Mouse (Mus musculus): ENCODE measurements around the gene Chst5.

The Chst5 gene

DNA sequence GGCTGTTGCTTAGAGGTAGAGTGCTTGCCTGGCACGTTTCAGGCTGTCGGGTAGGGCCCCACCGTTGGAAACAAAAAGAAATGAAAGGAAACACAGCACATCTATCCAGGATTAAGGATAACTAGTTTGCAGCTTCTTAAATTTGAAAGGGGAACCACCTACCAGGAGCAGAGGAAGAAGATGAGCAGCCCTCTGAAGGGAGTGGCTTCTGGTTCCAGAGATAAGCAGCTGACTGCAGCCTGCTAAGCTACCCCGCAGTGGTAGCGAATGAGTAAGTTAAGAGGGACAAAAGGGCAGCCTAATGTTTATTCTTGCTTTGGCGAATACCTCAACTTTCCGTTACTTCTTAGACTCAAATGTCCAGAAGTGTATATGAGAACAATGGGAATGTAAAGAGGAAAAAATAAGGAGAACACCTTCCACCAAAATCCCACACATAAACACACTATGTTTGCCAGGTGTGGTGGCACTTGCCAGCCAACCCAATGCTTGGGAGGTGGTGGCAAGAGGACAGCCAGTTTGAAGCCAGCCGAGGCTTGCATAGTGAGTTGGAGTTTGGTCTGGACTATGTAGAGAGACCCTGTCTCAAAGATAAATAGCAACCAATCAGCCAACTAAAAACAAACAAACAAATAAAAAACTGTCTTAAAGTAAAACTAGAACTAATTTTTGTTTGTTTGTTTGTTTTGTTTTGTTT is 19.5 kb upstream of the Chst5 start:
- DNase-seq (ENCODE audit: low spot score), result no peak

DNA sequence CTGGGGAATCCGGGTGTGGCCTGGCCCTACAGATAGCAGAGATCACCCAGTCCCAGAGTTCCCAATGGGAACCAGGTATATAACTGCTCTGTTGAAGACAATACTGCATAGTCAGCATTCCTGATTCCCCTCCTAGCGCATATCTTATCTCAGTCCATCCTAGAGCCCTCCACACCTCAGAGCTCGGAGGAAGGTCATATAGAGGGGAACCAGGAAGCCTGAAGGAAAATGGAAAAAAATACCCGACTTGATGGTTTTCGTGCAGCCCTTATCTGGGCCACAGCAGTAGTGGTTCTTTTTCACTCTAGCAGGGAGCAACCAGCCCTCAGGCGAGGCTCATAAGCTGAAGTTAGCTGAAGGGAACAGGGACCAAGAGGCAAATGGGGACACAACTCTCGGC is 14.7 kb upstream of the Chst5 start:
- DNase-seq (ENCODE audit: low spot score), result no peak

DNA sequence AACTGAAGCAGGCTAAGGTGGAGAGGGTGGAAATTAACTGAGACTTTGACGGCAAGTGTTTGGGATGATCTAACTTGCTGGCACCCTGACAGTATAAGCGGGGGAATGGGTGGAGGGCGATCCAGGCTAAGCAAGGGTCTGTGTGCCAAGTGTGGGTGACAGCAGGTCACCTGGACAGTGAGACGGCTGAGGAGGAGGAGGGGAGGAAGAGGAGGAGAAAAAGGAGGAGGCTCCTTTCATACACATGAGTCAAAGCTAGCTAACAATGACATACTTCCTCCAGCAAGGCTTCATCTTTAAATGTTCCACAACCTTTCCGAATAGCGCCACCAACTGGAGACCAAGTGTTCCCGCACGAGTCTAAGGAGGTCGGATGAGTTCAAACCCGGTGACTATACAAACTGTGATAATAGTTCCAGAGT is 13.1 kb upstream of the Chst5 start:
- DNase-seq (ENCODE audit: low spot score), result peak; percentile 46

DNA sequence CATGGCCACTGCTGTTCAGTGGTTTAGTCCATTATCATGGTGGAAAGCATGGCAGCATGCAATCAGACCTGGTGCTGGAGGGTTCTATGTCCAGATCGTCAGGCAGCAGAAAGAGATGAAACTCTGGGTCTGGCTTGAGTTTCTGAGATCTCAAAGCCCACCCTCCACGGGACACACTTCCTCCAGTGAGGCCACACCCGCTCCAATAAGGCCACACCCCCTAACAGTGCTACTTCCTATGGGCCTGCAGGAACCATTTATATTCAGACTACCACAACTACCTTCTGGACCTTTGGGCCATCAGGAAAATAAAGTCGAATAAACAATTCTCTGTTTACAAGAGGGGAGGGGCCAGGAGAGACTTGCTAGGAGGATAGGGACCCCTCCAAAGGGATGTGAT is 10.7 kb upstream of the Chst5 start:
- no peak for DNase-seq (ENCODE audit: low spot score)

GRCm38 (mm10) chr8:111919663-111920062 is 9.4 kb upstream of the Chst5 start:
- DNase-seq (ENCODE audit: low spot score), result no peak

- no peak for DNase-seq (ENCODE audit: low spot score)
Observed at GRCm38 (mm10) chr8:111912860-111913432, 2.7 kb upstream of the Chst5 start.

DNA sequence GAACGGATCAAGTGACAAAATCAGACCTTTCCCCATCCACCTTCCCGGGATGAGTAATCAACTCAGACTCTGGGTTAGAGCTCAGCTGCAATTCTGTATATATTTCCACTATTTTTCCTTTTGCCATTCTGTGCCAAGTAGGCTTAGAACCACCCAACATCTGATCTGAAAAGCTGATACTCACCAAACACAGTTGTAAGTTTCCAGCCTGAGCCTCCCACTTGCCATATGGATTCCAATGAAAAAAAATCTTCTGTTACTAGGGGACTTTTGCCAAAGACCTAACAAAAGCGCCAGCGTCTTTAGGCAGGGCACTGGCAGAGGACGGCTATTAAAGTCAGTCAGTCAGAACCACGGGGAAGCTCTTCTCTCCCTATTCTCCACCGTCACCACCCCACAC is 1.3 kb upstream of the Chst5 start:
- DNase-seq (ENCODE audit: low spot score), result no peak

DNA sequence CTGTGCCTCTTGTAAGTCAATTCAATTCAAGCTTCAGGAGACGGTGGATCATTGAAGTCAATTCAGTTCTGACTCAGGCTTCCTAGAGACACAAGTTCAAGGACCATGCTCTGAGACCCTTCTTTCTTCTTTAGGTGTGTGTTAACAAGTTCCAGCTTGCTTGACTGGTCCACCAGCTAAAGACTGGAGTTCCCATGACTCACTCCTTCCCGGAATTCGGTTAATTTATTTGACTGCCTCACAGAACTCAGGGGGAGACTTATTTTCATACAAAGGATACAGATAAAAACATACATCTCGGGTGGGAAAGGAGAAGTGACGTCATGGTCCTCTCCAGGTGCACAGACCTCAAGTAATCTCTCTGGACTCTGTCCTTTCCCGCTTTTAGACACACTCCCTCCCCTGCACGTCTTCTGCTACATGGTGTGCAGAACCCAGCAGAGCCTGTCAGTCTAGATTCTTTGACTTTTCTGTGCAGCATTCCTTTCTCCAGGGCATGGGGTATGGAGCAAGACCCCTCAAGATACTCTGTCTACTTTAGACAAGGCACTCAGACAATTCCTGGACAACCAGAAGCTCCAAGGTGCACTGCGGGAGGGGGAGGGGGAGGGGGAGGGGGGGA is 4.6 kb downstream of the Chst5 start:
- no peak for DNase-seq (ENCODE audit: low spot score)

DNA sequence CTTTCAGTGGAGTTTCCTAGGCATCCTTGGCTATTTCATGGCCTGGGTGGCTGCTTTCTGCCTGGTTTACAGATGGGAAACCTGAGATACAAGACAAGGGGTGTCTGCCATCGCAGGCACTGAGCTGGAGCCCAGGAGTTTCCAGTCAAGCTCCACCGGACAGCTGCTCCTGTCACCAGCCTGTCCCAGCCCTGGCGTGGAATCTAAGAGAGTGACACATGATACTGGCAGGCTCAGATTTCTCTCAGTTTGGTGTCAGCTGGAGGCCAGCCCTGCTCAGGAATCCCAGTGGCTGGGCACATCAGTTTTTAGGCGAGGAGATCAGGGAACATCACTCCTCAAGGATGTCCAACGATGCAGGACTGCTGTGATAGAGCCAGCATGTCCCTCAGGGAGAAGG is 8.2 kb downstream of the Chst5 start:
- no peak for DNase-seq (ENCODE audit: low spot score)

- DNase-seq (ENCODE audit: low spot score), result no peak
Observed at GRCm38 (mm10) chr8:111898586-111898985, 11.7 kb downstream of the Chst5 start.

DNA sequence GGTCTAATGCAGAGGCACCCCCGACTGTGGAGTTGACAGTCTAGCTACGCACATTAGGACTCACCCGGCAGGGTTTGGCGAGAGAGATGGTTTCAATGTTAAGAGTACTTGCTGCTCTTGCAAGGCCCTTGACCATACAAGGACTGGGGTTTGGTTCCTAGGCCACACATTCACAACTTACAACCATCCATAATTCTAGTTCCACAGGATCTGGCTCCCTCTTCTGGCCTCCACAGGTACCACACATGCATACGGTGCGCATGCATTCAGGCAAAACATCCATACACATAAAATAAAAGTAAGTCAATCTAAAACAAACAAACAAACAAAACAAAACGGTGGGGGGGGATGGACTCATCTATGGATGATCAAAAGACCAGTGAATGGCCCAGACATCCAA is 15.3 kb downstream of the Chst5 start:
- no peak for DNase-seq (ENCODE audit: low spot score)

- DNase-seq (ENCODE audit: low spot score), result no peak
Observed at GRCm38 (mm10) chr8:111892615-111893014, 17.6 kb downstream of the Chst5 start.

GRCm38 (mm10) chr8:111891983-111892382 is 18.3 kb downstream of the Chst5 start:
- DNase-seq (ENCODE audit: low spot score), result no peak

DNA sequence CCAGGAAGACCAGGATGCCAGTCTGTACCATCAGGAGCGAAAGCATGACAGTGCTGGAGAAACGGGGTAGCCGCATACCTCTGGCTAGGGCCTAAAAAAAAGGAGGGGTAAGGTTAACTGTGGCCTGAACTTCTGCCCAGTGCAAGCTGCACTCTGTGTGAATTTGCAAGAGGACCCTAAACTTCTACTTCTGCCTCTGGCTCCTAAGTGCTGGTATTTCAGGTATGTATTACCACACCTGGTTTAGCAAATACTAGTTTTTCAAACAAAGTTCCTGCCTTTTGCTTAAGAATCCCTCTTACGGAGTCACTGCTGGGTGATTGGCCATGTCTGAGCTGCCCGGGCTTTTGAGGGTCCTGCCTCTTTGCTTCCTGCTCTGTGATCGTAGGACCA is 19.3 kb downstream of the Chst5 start:
- no peak for DNase-seq (ENCODE audit: low spot score)

- no peak for DNase-seq (ENCODE audit: low spot score)
Observed at GRCm38 (mm10) chr8:111889931-111890910, 20.0 kb downstream of the Chst5 start.

DNA sequence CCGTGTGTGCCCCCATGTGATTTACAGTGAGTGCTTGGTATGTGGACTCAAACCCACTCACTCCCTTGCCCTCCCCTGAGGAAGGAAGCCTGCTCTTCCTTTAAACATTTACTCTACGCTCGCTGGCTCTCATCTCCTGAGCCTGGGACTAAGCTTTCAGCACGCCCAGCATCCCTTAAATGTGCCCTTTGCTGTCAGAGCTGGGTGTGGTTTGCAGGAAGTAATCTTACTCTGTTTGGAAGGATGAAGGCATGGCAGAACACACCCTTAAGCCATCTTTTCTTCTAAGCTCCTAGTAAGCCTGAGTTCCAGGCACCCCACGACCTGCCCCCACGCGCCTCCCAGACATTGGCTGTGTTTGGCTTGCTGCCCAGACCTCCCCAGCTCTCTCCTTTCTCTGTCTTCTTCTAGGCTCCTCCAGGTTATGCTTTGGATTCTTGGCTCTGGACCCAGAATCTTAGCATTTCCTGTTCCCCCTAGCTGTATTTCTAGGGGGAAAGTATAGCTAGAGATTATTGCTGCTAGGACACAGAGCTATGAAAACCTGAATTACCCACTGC is 22.1 kb downstream of the Chst5 start:
- DNase-seq (ENCODE audit: low spot score), result no peak

GRCm38 (mm10) chr8:111887479-111887878 is 22.8 kb downstream of the Chst5 start:
- DNase-seq (ENCODE audit: low spot score), result no peak

- no peak for DNase-seq (ENCODE audit: low spot score)
Observed at GRCm38 (mm10) chr8:111883615-111884014, 26.6 kb downstream of the Chst5 start.

- DNase-seq (ENCODE audit: low spot score), result peak; percentile 35
Observed at GRCm38 (mm10) chr8:111881591-111881990, 28.7 kb downstream of the Chst5 start.

- no peak for DNase-seq (ENCODE audit: low spot score)
Observed at GRCm38 (mm10) chr8:111877711-111878110, 32.5 kb downstream of the Chst5 start.

- DNase-seq (ENCODE audit: low spot score), result peak; percentile 93
Observed at GRCm38 (mm10) chr8:111876355-111876948, 33.8 kb downstream of the Chst5 start, which contains the start of gene Tmem170. TSS of gene Tmem170 (minus strand) at chr8:111876750.

GRCm38 (mm10) chr8:111875758-111876157 is 34.5 kb downstream of the Chst5 start:
- no peak for DNase-seq (ENCODE audit: low spot score)
